Mouse (Mus musculus) myocyte (in vitro differentiated cells): Measurements from ENCODE around the gene Ube2e1. TPM values are rescaled to one million over a fixed set of nuclear protein-coding genes. Genes with fewer than 3 reads are reported as not detected.
"Not testable (repeated sequence)": the region's sequence is repeated elsewhere in the genome, so short reads cannot be mapped to it uniquely, and the experiment has no call there.

Experiments used
- H3K27me3 ChIP-seq: one replicate; pipeline ENCODE4 v1.6.1; 2011; ENCODE audit not compliant: control insufficient read depth, insufficient read depth, insufficient read length
- H3K36me3 ChIP-seq: one replicate; pipeline ENCODE4 v1.6.1; 2011; ENCODE audit not compliant: control insufficient read depth, insufficient read depth
- H3K4me2 ChIP-seq: one replicate; pipeline ENCODE4 v1.6.1; 2011; ENCODE audit warnings: low read depth, control low read depth
- H3K4me3 ChIP-seq: one replicate; pipeline ENCODE4 v1.5.1; 2011; ENCODE audit warnings: mild to moderate bottlenecking, control low read depth, moderate library complexity
- H3K79me2 ChIP-seq: one replicate; pipeline ENCODE4 v1.6.1; 2011; ENCODE audit not compliant: control insufficient read depth, insufficient read depth
- H3ac ChIP-seq: one replicate; pipeline ENCODE4 v1.6.1; 2011; ENCODE audit not compliant: control insufficient read depth, insufficient read length
- CEBPB ChIP-seq: IDR thresholded peaks from 2 replicates; pipeline ENCODE4 v1.6.1; 2011; ENCODE audit warnings: mild to moderate bottlenecking, moderate library complexity; ENCODE audit not compliant: poor library complexity, insufficient read depth, severe bottlenecking
- E2F4 ChIP-seq: IDR thresholded peaks from one replicate; pipeline ENCODE4 v1.6.1; 2011; ENCODE audit warnings: mild to moderate bottlenecking, control low read depth, moderate library complexity; ENCODE audit not compliant: insufficient read depth
- MAX ChIP-seq: IDR thresholded peaks from one replicate; pipeline ENCODE4 v1.6.1; 2011; ENCODE audit warnings: low read depth, mild to moderate bottlenecking, control low read depth
- MYOD1 ChIP-seq, 3 experiments: IDR thresholded peaks; one replicate each; pipeline ENCODE4 v1.6.1; 2011; ENCODE audit warnings: control low read depth in 2 of 3, low read depth in 2 of 3, mild to moderate bottlenecking in 2 of 3, moderate library complexity in 1 of 3; ENCODE audit not compliant: insufficient read length in 2 of 3, control insufficient read depth in 1 of 3
- MYOG ChIP-seq, 3 experiments: IDR thresholded peaks; one replicate each; pipeline ENCODE4 v1.6.1; 2011; ENCODE audit warnings: control low read depth in 2 of 3, low read depth in 2 of 3, mild to moderate bottlenecking in 2 of 3; ENCODE audit not compliant: insufficient read length in 2 of 3, control insufficient read depth in 1 of 3, insufficient read depth in 1 of 3
- POLR2A ChIP-seq: IDR thresholded peaks from one replicate; pipeline ENCODE4 v1.6.1; 2011; ENCODE audit warnings: low read depth, mild to moderate bottlenecking, control low read depth, moderate library complexity; ENCODE audit not compliant: insufficient read length
- POLR2AphosphoS2 ChIP-seq: IDR thresholded peaks from one replicate; pipeline ENCODE4 v1.6.1; 2011; ENCODE audit warnings: low read depth, control low read depth; ENCODE audit not compliant: insufficient read length
- REST ChIP-seq: IDR thresholded peaks from one replicate; pipeline ENCODE4 v1.6.1; 2011; ENCODE audit warnings: mild to moderate bottlenecking, control low read depth, moderate library complexity; ENCODE audit not compliant: insufficient read depth, insufficient read length
- SRF ChIP-seq: IDR thresholded peaks from one replicate; pipeline ENCODE4 v1.6.1; 2011; ENCODE audit warnings: low read depth; ENCODE audit not compliant: control insufficient read depth, insufficient read length
- TCF12 ChIP-seq: IDR thresholded peaks from one replicate; pipeline ENCODE4 v1.6.1; 2011; ENCODE audit warnings: mild to moderate bottlenecking, control low read depth; ENCODE audit not compliant: poor library complexity, insufficient read depth, severe bottlenecking
- TCF3 ChIP-seq: IDR thresholded peaks from one replicate; pipeline ENCODE4 v1.6.1; 2011; ENCODE audit warnings: low read depth, control low read depth; ENCODE audit not compliant: insufficient read length
- USF1 ChIP-seq: IDR thresholded peaks from one replicate; pipeline ENCODE4 v1.6.1; 2011; ENCODE audit warnings: low read depth, mild to moderate bottlenecking, control low read depth, moderate library complexity
- polyA plus RNA-seq: library from polyadenylated mRNA; unstranded; fragments of >200 nt; fragmentation: generic; extraction: Trizol; gene quantifications from one replicate; pipeline ENCODE4 v1.2.1, GENCODE M21; 2012; ENCODE audit warnings: missing spikeins

The Ube2e1 gene
- polyA plus RNA-seq, 1 experiment, result 34.4 TPM

- Histone ChIP-seq H3K79me2 (peaks cover 38% of the 10 kb centered on the region), H3K4me3 (peak within 1 kb of the TSS; percentile 71), H3ac (peak within 1 kb of the TSS; percentile 79), H3K4me2 (peak within 1 kb of the TSS; percentile 97), H3K36me3 (no peaks in the 10 kb centered on the region), H3K27me3 (no peaks in the 10 kb centered on the region)
- TF ChIP-seq TCF3 (no peak), REST (no peak), TCF12 (no peak), E2F4 (no peak), POLR2AphosphoS2 (peak; percentile 79), CEBPB (no peak), MAX (no peak), SRF (peak; percentile 38), USF1 (no peak), MYOG (IDR thresholded peaks at IDR 0.05; ENCODE audit: control insufficient read depth in 1 of 3, insufficient read depth in 1 of 3, insufficient read length in 2 of 3, low read depth in 2 of 3) (peak in 1 of 3 experiments; percentile 65), MYOD1 (IDR thresholded peaks at IDR 0.05; ENCODE audit: control insufficient read depth in 1 of 3, insufficient read length in 2 of 3, low read depth in 2 of 3) (peak in 2 of 3 experiments; percentile 34 to 47), POLR2A (peak; percentile 79)
Measured at GRCm38 (mm10) chr14:18238750-18239731, 92.6 kb downstream of the Ube2e1 start, which contains the start of gene Nr1d2. TSS of gene Nr1d2 (minus strand) at chr14:18239127.

GRCm38 (mm10) chr14:18238131-18238749 lies 93.4 kb downstream of the Ube2e1 start:
- H3K36me3 ChIP-seq, result no peaks in the 10 kb centered on the region
- peak overlapping the region; percentile 97 for H3K4me2 ChIP-seq
- peak overlapping the region; percentile 71 for H3K4me3 ChIP-seq
- TF ChIP-seq TCF12 (no peak), POLR2A (peak; percentile 71), TCF3 (no peak), E2F4 (no peak), MYOD1 (IDR thresholded peaks at IDR 0.05; ENCODE audit: control insufficient read depth in 1 of 3, insufficient read length in 2 of 3, low read depth in 2 of 3) (peak in 1 of 3 experiments; percentile 23), POLR2AphosphoS2 (peak; percentile 87), MAX (peak; percentile 62), MYOG (IDR thresholded peaks at IDR 0.05; ENCODE audit: control insufficient read depth in 1 of 3, insufficient read depth in 1 of 3, insufficient read length in 2 of 3, low read depth in 2 of 3) (no peak), USF1 (no peak), SRF (no peak)
- no peaks in the 10 kb centered on the region for H3K27me3 ChIP-seq
- peaks cover 46% of the 10 kb centered on the region for H3K79me2 ChIP-seq
- H3ac ChIP-seq, result peak overlapping the region; percentile 79

- Histone ChIP-seq H3K4me2 (peak overlapping the region; percentile 97), H3K79me2 (peaks cover 55% of the 10 kb centered on the region), H3K36me3 (no peaks in the 10 kb centered on the region), H3ac (peak overlapping the region; percentile 79), H3K27me3 (no peaks in the 10 kb centered on the region), H3K4me3 (peak overlapping the region; percentile 71)
- TF ChIP-seq USF1, result no peak
- no peak for TF ChIP-seq POLR2A
- no peak for TF ChIP-seq MYOG (IDR thresholded peaks at IDR 0.05; ENCODE audit: control insufficient read depth in 1 of 3, insufficient read depth in 1 of 3, insufficient read length in 2 of 3, low read depth in 2 of 3)
- no peak for TF ChIP-seq SRF
- TF ChIP-seq TCF3, result no peak
- no peak for TF ChIP-seq CEBPB
- no peak for TF ChIP-seq MYOD1 (IDR thresholded peaks at IDR 0.05; ENCODE audit: control insufficient read depth in 1 of 3, insufficient read length in 2 of 3, low read depth in 2 of 3)
- TF ChIP-seq POLR2AphosphoS2, result no peak
- TF ChIP-seq E2F4, result no peak
- no peak for TF ChIP-seq REST
Measured at GRCm38 (mm10) chr14:18237381-18237780, 94.3 kb downstream of the Ube2e1 start.

GRCm38 (mm10) chr14:18236496-18237235 lies 95.0 kb downstream of the Ube2e1 start:
- not testable (repeated sequence) for H3ac ChIP-seq, H3K27me3 ChIP-seq, H3K36me3 ChIP-seq
- Histone ChIP-seq H3K4me2 (peak overlapping the region; percentile 97), H3K4me3 (peak overlapping the region; percentile 71), H3K79me2 (peaks cover 59% of the 10 kb centered on the region)
